Mouse (Mus musculus) liver, embryonic 14.5 days (tissue): ENCODE measurements around the gene Dlgap1.

Experiments
- CTCF ChIP-seq: IDR thresholded peaks from 2 replicates; pipeline ENCODE4 v1.5.1; 2016; ENCODE audit warnings: antibody characterized with exemption, low read depth, control low read depth
- EP300 ChIP-seq: IDR thresholded peaks from 2 replicates; pipeline ENCODE4 v1.6.1; 2016; ENCODE audit warnings: antibody characterized with exemption, low read depth

- TF ChIP-seq CTCF = no peak
- no peak for TF ChIP-seq EP300
These were observed 775.8 kb downstream of the Dlgap1 start for GRCm38 (mm10) chr17:70744570-70745153.
